Mouse (Mus musculus) gastrocnemius, adult 8-10 months (tissue): Measurements from ENCODE around the gene AA792892. TPM values are rescaled to one million over a fixed set of nuclear protein-coding genes. Genes with fewer than 3 reads are reported as not detected.
"Not testable (repeated sequence)": the region's sequence is repeated elsewhere in the genome, so short reads cannot be mapped to it uniquely, and the experiment has no call there.

Experiments used
- DNase-seq, 2 experiments: peaks; one replicate each; pipeline ENCODE4 v3.0.0; 2022; ENCODE audit warnings: low spot score in 2 of 2
- total RNA-seq, 4 experiments: library from RNA; stranded (reverse); gene quantifications; 2 replicates each; pipeline ENCODE4 v1.2.4; 2022

Gene AA792892
- total RNA-seq = not detected

DNA sequence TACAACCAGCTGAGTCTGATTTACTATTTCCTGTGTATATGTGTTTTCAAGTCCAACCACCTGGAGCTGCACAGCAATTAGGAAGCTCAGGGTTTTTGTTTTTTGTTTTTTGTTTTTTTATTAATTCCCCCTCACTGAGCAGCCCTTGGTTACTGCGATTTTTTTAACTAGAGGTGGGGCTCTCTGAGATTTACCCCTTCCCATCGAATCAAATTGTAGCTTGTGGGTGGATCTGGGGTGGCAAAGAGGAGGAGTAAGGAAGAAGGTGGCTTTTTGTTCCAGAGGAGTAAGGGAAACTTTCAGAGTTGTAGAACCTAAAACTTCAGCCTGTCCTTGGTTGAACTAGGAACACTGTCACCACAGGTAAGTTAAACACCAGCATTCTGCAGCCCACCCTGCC lies at the start of gene AA792892:
TSS of gene AA792892 (plus strand) at position 301 of the 400 bp plus-strand sequence.
- DNase-seq = not testable (repeated sequence)

- DNase-seq = not testable (repeated sequence)
Measured at GRCm38 (mm10) chr5:94306696-94307095, 32.9 kb upstream of the AA792892 start, which contains the start of gene A430089I19Rik. A430089I19Rik (minus strand) TSS chr5:94306796.

GRCm38 (mm10) chr5:94314135-94314534 lies 25.4 kb upstream of the AA792892 start, which contains the start of gene Gm6502:
Gm6502 (plus strand) TSS chr5:94314435.
- DNase-seq = not testable (repeated sequence)

Other genes with a start within 250 kb of the AA792892 start
- not detected for gene Gm3106, start 121.7 kb upstream of the AA792892 start, total RNA-seq
- gene A430089I19Rik, start 33.0 kb upstream of the AA792892 start, total RNA-seq = not detected
- not detected for gene Gm6502, start 25.3 kb upstream of the AA792892 start, total RNA-seq
- gene Gm7682, start 106.0 kb downstream of the AA792892 start, total RNA-seq = not detected
- gene Gm3139, start 186.5 kb downstream of the AA792892 start, total RNA-seq = not detected